Mouse (Mus musculus): ENCODE data around the gene Slc41a1. TPM values are rescaled to one million over a fixed set of nuclear protein-coding genes. Genes with fewer than 3 reads are reported as not detected.
A peak's percentile ranks its signal among the peaks of the same experiment; 100 is the strongest.
"Not testable (repeated sequence)": the region's sequence is repeated elsewhere in the genome, so short reads cannot be mapped to it uniquely, and the experiment has no call there.

Slc41a1 gene
- total and polyA plus RNA-seq, 3 experiments = 6.3 to 10.7 (median 8.8) TPM

DNA sequence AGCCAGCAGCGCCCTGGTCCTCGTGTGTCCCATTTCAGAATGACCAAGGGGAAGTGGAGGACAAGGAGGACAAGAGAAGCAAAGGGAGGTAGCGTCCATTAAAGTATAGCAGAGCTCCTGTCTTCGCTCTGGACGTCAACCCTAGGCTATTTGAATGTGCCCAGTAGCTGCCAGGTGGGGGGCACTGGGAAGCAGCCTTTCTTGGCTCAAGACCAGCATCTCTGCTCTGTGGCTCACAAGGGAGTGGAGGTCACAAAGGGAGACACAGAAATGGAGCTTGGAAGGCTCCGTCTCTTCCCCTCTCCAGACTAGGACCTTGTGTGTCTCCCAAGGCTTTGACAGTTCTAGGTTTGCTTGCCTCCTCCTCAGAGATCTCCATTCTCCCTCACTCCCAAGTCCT is 10.4 kb upstream of the Slc41a1 start:
- Histone ChIP-seq H3K4me1 (ENCODE audit: control insufficient read depth in 1 of 2, insufficient read depth in 2 of 2) (peaks cover 0 to 18% of the 10 kb centered on the region in 2 experiments; a peak in 2 of 4 replicates), H3K4me3 (replicated peaks in 1 of 3; ENCODE audit: low read depth in 2 of 3, low read length in 2 of 3, poor library complexity in 1 of 3) (no peak overlapping the region), H3K4me2 (ENCODE audit: insufficient read depth, low read depth, poor library complexity, severe bottlenecking) (no peak overlapping the region), H3K36me3 (replicated peaks in 1 of 2; ENCODE audit: control insufficient read depth in 1 of 2, insufficient read depth in 1 of 2, low read length in 1 of 2) (no peaks in the 10 kb centered on the region), H3K79me2 (replicated peaks; ENCODE audit: control insufficient read depth, extremely low read depth, insufficient read depth, poor library complexity, severe bottlenecking) (no peaks in the 10 kb centered on the region), H3K27me3 (replicated peaks) (peaks cover 9% of the 10 kb centered on the region), H3K27ac (ENCODE audit: insufficient read depth, low read depth) (no peak overlapping the region), H3K9ac (ENCODE audit: insufficient read depth, low read depth) (no peak overlapping the region), H3K9me3 (replicated peaks; ENCODE audit: low read length) (peaks cover 7% of the 10 kb centered on the region)
- no peak for DNase-seq (ENCODE audit: extremely low read depth)
- in situ Hi-C loops (cut with MboI; ENCODE audit: low pct_ligation_motif_present, low pct_unique_long_range_greater_than_20kb, low sequenced_read_pairs) = no loop called here
- dilution Hi-C loops (cut with MboI; ENCODE audit: extremely low pct_ligation_motif_present, extremely low pct_unique_long_range_greater_than_20kb, low sequenced_read_pairs) = no loop called here
- TF ChIP-seq CHD2 (IDR thresholded peaks at IDR 0.05; ENCODE audit: low read length) (no peak), POLR2AphosphoS2 (IDR thresholded peaks at IDR 0.05; ENCODE audit: low read depth, low read length) (no peak), RCOR1 (conservative IDR thresholded peaks at IDR 0.05; ENCODE audit: low read depth, low read length) (no peak), NRF1 (IDR thresholded peaks at IDR 0.05; ENCODE audit: low read depth, low read length) (no peak), PAX5 (IDR thresholded peaks at IDR 0.05; ENCODE audit: low read length) (no peak), HCFC1 (IDR thresholded peaks at IDR 0.05; ENCODE audit: low read depth, low read length) (no peak), RAD21 (IDR thresholded peaks at IDR 0.05; ENCODE audit: low read depth, low read length) (no peak), KAT2A (IDR thresholded peaks at IDR 0.05; ENCODE audit: insufficient replicate concordance, low read length) (no peak), MAX (IDR thresholded peaks at IDR 0.05; ENCODE audit: low read length) (no peak), USF2 (conservative IDR thresholded peaks at IDR 0.05; ENCODE audit: low read depth, low read length) (no peak), ZNF384 (IDR thresholded peaks at IDR 0.05; ENCODE audit: low read depth, low read length) (no peak), ZKSCAN1 (IDR thresholded peaks at IDR 0.05; ENCODE audit: borderline replicate concordance, low read depth, low read length) (no peak), E2F4 (IDR thresholded peaks at IDR 0.05; ENCODE audit: insufficient replicate concordance, low read depth, low read length) (no peak)

DNA sequence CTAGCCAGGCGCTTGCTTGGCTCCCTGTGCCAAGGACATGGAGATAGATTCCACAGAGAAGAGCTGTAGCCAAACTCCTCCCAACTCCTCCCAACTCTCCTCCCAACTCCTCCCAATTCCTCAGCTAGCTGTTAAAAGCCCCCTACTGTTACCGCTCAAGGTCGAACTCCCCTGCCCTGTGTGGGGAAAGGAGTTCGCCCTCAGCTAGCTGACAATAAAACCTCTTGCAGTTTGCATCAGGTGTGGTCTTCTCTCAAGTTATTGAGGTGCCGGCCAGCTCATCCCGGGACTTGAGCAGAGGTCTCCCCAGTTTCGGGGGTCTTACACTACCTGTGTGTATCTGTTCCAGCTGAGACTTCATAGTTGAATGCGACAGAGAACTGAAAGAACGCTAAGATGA is 6.9 kb upstream of the Slc41a1 start:
- DNase-seq (ENCODE audit: extremely low read depth); H3K27me3 ChIP-seq (replicated peaks); H3K4me3 ChIP-seq (replicated peaks in 1 of 3; ENCODE audit: low read depth in 2 of 3, low read length in 2 of 3, poor library complexity in 1 of 3); H3K9me3 ChIP-seq (replicated peaks; ENCODE audit: low read length); in situ Hi-C loops (cut with MboI; ENCODE audit: low pct_ligation_motif_present, low pct_unique_long_range_greater_than_20kb, low sequenced_read_pairs); H3K36me3 ChIP-seq (replicated peaks in 1 of 2; ENCODE audit: control insufficient read depth in 1 of 2, insufficient read depth in 1 of 2, low read length in 1 of 2); dilution Hi-C loops (cut with MboI; ENCODE audit: extremely low pct_ligation_motif_present, extremely low pct_unique_long_range_greater_than_20kb, low sequenced_read_pairs); H3K27ac ChIP-seq (ENCODE audit: insufficient read depth, low read depth); H3K79me2 ChIP-seq (replicated peaks; ENCODE audit: control insufficient read depth, extremely low read depth, insufficient read depth, poor library complexity, severe bottlenecking); H3K4me2 ChIP-seq (ENCODE audit: insufficient read depth, low read depth, poor library complexity, severe bottlenecking); H3K9ac ChIP-seq (ENCODE audit: insufficient read depth, low read depth): not testable (repeated sequence)
- peaks cover 15 to 52% of the 10 kb centered on the region in 2 experiments for H3K4me1 ChIP-seq (ENCODE audit: control insufficient read depth in 1 of 2, insufficient read depth in 2 of 2)

DNA sequence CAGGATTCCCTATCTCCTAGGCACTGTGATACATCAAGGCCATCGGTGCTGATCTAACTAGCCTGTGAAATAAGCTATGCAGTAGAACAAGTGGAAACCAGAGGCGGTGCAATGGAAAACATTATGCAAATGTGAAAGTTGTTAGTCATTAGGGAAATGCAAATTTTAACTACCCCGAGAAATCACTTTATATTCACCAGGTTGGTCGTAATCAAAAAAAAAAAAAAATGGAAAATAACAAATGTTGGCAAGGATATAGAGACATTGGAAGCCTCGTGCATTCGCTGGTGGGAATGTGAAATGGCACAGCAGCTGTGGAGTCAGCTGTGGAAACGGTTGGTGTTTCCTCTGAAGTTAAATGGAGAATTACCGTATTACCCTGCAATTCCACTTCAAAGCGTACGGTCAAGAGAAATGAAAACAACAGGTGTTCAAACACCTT is 6.4 kb upstream of the Slc41a1 start:
- Histone ChIP-seq H3K4me3 (replicated peaks in 1 of 3; ENCODE audit: low read depth in 2 of 3, low read length in 2 of 3, poor library complexity in 1 of 3) (no peak overlapping the region), H3K27ac (ENCODE audit: insufficient read depth, low read depth) (no peak overlapping the region), H3K79me2 (replicated peaks; ENCODE audit: control insufficient read depth, extremely low read depth, insufficient read depth, poor library complexity, severe bottlenecking) (no peaks in the 10 kb centered on the region), H3K4me1 (ENCODE audit: control insufficient read depth in 1 of 2, insufficient read depth in 2 of 2) (peaks cover 15 to 55% of the 10 kb centered on the region in 2 experiments), H3K27me3 (replicated peaks) (peaks cover 8% of the 10 kb centered on the region), H3K9me3 (replicated peaks; ENCODE audit: low read length) (peaks cover 7% of the 10 kb centered on the region), H3K4me2 (ENCODE audit: insufficient read depth, low read depth, poor library complexity, severe bottlenecking) (no peak overlapping the region), H3K36me3 (replicated peaks in 1 of 2; ENCODE audit: control insufficient read depth in 1 of 2, insufficient read depth in 1 of 2, low read length in 1 of 2) (no peaks in the 10 kb centered on the region), H3K9ac (ENCODE audit: insufficient read depth, low read depth) (no peak overlapping the region)
- dilution Hi-C loops (cut with MboI; ENCODE audit: extremely low pct_ligation_motif_present, extremely low pct_unique_long_range_greater_than_20kb, low sequenced_read_pairs) = no loop called here
- peak; percentile 67 for DNase-seq (ENCODE audit: extremely low read depth)
- in situ Hi-C loops (cut with MboI; ENCODE audit: low pct_ligation_motif_present, low pct_unique_long_range_greater_than_20kb, low sequenced_read_pairs) = no loop called here
- TF ChIP-seq JUND (conservative IDR thresholded peaks at IDR 0.05; ENCODE audit: low read depth, low read length) (no peak; the same call in 1 of the 2 replicates), CTCF (conservative IDR thresholded peaks at IDR 0.05 in 1 of 2, IDR thresholded peaks at IDR 0.05 in 1 of 2; ENCODE audit: low read depth in 2 of 2, low read length in 2 of 2) (no peak), IRF4 (IDR thresholded peaks at IDR 0.05; ENCODE audit: low read depth, low read length) (peak; percentile 43; the same call in 1 of the 2 replicates), CHD1 (IDR thresholded peaks at IDR 0.05; ENCODE audit: low read depth, low read length) (no peak), MAX (IDR thresholded peaks at IDR 0.05; ENCODE audit: low read length) (no peak), MXI1 (IDR thresholded peaks at IDR 0.05; ENCODE audit: low read depth, low read length) (peak; percentile 92), TCF12 (IDR thresholded peaks at IDR 0.05; ENCODE audit: low read depth, low read length) (0 out of 2 replicates have a peak, but pooled peaks have one; percentile 31), JUN (IDR thresholded peaks at IDR 0.05; ENCODE audit: insufficient read depth, low read depth, low read length) (peak; percentile 32; the same call in 1 of the 2 replicates), CHD2 (IDR thresholded peaks at IDR 0.05; ENCODE audit: low read length) (no peak), POLR2A (IDR thresholded peaks at IDR 0.05; ENCODE audit: low read depth, low read length) (no peak), ZKSCAN1 (IDR thresholded peaks at IDR 0.05; ENCODE audit: borderline replicate concordance, low read depth, low read length) (no peak), ELF1 (IDR thresholded peaks at IDR 0.05; ENCODE audit: low read depth, low read length) (no peak), RCOR1 (conservative IDR thresholded peaks at IDR 0.05; ENCODE audit: low read depth, low read length) (no peak; the same call in 1 of the 2 replicates), USF1 (IDR thresholded peaks at IDR 0.05; ENCODE audit: low read depth, low read length) (no peak), TBP (conservative IDR thresholded peaks at IDR 0.05; ENCODE audit: low read depth, low read length) (0 out of 2 replicates have a peak, but pooled peaks have one; percentile 21), MAZ (IDR thresholded peaks at IDR 0.05; ENCODE audit: low read depth, low read length) (no peak), USF2 (conservative IDR thresholded peaks at IDR 0.05; ENCODE audit: low read depth, low read length) (no peak), EP300 (IDR thresholded peaks at IDR 0.05; ENCODE audit: low read length) (peak; percentile 58), ZNF384 (IDR thresholded peaks at IDR 0.05; ENCODE audit: low read depth, low read length) (peak; percentile 76)

Measured in CH12.LX (cell line).